Mouse (Mus musculus) liver, embryonic 14.5 days (tissue): ENCODE results near the gene Mfsd2a.

Experiments used
- CTCF ChIP-seq: IDR thresholded peaks from 2 replicates; pipeline ENCODE4 v1.5.1; 2016; ENCODE audit warnings: antibody characterized with exemption, low read depth, control low read depth
- EP300 ChIP-seq: IDR thresholded peaks from 2 replicates; pipeline ENCODE4 v1.6.1; 2016; ENCODE audit warnings: antibody characterized with exemption, low read depth

GRCm38 (mm10) chr4:122955412-122956136 lies 5.4 kb downstream of the Mfsd2a start:
- no peak for TF ChIP-seq CTCF
- TF ChIP-seq EP300: no peak
